Mouse (Mus musculus) inflammation-experienced regulatory T-cells, adult 16 weeks (primary cell): Measurements from ENCODE around the gene Vcpkmt. TPM values are rescaled to one million over a fixed set of nuclear protein-coding genes. Genes with fewer than 3 reads are reported as not detected.

ENCODE experiments used
- polyA plus RNA-seq: library from polyadenylated mRNA; unstranded; fragments of 100-300 nt; shearing (Covaris generic); gene quantifications from one replicate; pipeline ENCODE4 v1.2.1, GENCODE M21; 2017

Gene Vcpkmt
- polyA plus RNA-seq: 3.8 TPM

DNA sequence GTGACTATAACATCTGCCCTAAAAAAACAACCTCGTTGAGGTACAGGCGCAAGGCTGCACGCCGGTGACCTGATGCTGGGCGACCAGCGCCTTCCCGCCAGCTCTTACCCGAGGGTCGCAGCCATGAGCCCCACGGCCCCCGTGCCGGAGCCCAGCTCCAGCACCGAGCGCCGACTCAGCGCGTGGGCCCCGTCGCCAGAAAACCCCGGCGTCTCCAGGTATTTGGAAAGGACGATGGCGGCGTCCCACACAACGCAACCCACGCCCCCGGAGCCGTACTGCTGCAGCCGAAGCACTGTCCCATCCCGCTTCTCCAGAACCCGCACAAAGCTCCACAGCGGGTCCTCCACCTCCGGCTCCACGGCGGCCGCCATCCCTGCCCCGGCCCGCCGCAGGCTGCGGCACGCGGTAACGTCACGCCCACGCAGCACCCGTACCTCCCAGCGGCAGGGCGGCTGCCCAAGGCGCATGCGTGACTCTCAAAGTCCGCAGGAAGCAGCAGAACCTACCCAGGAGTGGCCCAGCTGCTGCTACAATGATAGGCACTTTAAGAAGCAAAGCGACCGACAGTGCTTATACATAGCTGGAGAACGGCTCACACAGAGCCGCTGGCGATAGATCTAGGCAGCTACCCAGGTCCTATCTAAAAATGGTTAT is at the start of gene Vcpkmt:
TSS of gene Vcpkmt (minus strand) at position 416 of the 657 bp plus-strand sequence.

Other genes starting within 250 kb of the Vcpkmt start
- gene Nemf, start 225.9 kb downstream of the Vcpkmt start, polyA plus RNA-seq: 152 TPM
- gene Arf6, start 210.9 kb downstream of the Vcpkmt start, polyA plus RNA-seq: 13.7 TPM
- not detected for gene Gm9887, start 210.6 kb downstream of the Vcpkmt start, polyA plus RNA-seq
- gene Sos2, start 98.8 kb upstream of the Vcpkmt start, polyA plus RNA-seq: 6.9 TPM
- gene L2hgdh, start 141.8 kb upstream of the Vcpkmt start, polyA plus RNA-seq: 6.5 TPM
- 31.7 TPM for gene Atp5s, start 141.9 kb upstream of the Vcpkmt start, polyA plus RNA-seq
- gene Cdkl1, start 208.2 kb upstream of the Vcpkmt start, polyA plus RNA-seq: not detected